Mouse (Mus musculus) kidney, postnatal 36 days (tissue): ENCODE measurements at regions not wholly inside any gene's neighbourhood (a gene's known extent, or its start where the extent isn't known, plus 50 kb on each side); places are given as distances from the start of the nearest gene placed in this dataset.

ENCODE experiments used
- DNase-seq, 2 experiments: peaks; one replicate each; pipeline ENCODE4 v3.0.0; 2021 to 2022; ENCODE audit warnings: mixed read lengths in 2 of 2

- no peak for DNase-seq
These were observed 448.0 kb upstream of the Cox7c start for GRCm38 (mm10) chr13:86494721-86495120.

- no peak for DNase-seq
These were observed 422.0 kb upstream of the Cox7c start for GRCm38 (mm10) chr13:86468752-86469151.

GRCm38 (mm10) chr13:86422646-86423045, 375.9 kb upstream of the Cox7c start:
- DNase-seq: no peak

- DNase-seq: no peak
These were observed 334.7 kb upstream of the Cox7c start for GRCm38 (mm10) chr13:86381363-86381762.

GRCm38 (mm10) chr13:86379168-86379567, 332.5 kb upstream of the Cox7c start:
- peak in 1 of 2 experiments; percentile 10 for DNase-seq

GRCm38 (mm10) chr13:86375836-86376235, 329.1 kb upstream of the Cox7c start:
- no peak for DNase-seq

GRCm38 (mm10) chr13:86345931-86346330, 299.2 kb upstream of the Cox7c start:
- DNase-seq: no peak

- DNase-seq: no peak
These were observed 298.4 kb upstream of the Cox7c start for GRCm38 (mm10) chr13:86344922-86345694.

GRCm38 (mm10) chr13:86336471-86336870, 289.8 kb upstream of the Cox7c start:
- no peak for DNase-seq
